Mouse (Mus musculus): ENCODE results near the gene Psmb7.

Psmb7 gene

DNA sequence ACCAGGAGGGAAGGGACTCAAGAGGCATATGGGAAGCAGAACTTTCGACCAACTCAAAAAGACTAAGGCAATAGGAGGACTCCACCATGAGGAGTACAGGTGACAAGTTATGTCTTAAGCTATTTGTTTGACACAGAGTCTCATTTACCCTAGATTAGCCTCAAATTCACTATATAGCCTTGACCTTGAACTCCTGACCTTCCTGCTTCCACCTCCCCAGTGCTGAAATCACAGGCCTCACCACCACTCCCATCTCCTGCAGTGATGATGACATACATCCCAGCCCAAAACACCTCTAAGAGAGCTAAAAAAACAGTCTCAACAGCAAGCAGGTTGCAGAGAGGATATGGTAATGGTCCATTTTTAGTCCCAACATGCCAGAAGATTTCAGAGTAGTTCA lies 2.1 kb downstream of the Psmb7 start:
- DNase-seq (ENCODE audit: extremely low spot score, low spot score): no peak

DNA sequence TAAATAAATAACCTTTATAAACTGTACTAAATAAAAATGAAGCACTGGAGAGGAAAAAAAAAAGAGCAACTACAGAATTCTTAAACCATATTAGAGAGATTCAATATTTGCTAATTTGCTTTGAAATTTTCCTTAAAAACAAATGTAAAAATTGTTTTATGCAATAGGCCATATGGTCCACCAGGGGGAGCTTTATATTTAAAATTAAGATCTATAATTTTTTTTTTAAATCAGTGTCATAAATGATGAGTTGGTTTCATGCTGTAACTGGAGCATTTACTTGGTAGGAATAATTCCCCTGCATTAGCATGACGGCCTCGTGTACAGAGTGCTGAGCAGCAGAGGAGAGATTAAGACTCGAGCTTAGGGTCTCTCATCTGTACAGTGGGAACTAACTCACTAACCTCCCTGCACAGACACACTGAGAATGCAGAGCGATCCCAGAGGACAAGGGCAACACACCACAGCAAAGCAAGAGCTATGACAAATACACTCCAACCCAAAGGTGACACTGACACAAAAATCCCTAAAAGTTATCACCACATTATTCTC lies 6.1 kb downstream of the Psmb7 start:
- DNase-seq (ENCODE audit: extremely low spot score, low spot score): no peak

DNA sequence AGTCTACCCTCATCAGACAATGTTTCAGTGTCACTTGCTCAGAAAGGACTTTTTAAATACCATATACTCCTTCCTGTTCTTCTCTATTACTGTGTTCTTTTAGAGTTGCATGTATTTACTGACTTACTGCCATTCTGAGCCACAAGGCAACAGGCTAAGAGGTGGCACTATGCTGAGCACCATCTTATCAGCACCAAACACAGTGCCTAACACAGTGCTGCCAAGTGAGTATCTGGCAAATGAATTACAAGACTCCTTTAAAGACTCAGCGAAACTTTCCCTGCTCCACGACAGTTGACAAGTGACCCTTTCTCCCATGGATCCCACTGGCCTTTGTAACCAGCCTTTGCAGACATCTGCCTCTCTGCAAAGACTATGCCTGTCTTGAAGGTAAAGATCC lies 13.3 kb downstream of the Psmb7 start:
- no peak for DNase-seq (ENCODE audit: extremely low spot score, low spot score)

DNA sequence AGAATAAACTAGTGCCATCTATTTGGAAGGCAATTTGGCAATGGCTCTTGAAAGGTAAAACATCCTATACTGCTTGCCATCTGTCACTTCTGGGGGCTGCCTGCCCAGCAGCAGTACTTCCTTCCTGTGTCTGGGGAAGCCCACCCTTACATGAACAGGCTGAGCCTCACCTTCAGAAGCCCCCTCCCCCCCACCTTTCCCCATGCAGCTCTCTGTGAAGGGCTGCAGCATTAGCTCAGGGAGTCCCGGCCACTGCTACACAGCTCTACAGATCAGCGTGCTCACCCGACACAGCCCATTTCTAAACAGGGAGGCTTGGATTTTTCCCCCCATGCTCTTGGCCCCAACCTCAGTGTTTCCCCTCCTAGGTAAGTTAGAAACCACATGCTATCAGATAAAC lies 14.4 kb downstream of the Psmb7 start:
- no peak for DNase-seq (ENCODE audit: extremely low spot score, low spot score)

DNA sequence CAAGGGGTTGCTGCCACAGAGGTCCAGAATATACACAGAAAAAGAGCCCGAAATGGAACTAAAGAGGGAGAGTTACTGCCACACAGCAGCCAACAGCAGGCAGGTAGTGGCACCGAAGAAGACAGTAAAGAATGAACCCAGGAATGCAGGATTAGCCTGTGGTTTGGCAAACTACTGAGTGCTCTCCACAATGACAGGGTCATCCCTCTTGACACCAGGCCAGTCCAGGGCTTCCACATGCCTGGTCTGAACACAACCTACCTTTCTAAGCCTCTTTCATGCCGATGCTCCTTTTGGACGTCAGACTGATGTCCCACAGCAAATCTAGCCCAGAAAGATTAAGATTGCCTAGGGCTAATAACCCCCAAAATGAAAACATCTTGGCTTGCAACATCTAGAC lies 15.1 kb downstream of the Psmb7 start:
- no peak for DNase-seq (ENCODE audit: extremely low spot score, low spot score)

DNA sequence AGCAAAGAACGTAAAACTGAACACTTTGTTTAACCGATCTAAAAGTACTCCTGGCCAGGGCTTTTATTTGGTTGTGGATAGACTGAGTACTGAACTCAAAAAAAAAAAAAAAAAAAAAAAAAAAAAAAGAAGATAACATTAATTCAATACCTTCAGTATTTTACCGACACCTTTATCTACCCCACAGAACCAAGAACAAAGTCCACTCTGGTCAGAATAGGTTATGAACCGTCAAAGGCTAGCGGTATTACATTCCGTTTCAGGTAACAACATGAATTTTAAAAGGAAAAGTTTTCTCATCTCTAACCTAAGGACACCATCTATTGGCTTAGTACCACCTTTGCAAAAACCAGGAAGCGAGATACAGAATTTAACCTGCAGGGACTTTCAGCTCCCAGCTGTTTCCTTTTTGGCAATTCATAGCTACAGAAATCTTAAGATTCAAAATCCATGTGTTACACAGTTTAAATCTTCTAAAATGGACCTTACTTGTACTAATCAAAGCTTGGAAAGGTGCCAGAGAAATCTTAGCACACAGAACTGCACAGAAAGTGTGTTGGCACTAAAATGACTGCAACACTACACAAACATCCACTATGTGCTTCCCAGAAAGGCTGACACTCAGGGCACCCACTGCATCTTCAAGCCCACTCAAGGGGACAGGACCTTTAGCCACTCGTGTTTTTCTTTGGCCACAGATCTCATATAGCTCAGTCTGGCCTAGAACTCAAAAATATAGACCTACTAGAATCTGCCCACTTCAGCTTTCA lies 19.9 kb downstream of the Psmb7 start:
- DNase-seq (ENCODE audit: extremely low spot score, low spot score): no peak

DNA sequence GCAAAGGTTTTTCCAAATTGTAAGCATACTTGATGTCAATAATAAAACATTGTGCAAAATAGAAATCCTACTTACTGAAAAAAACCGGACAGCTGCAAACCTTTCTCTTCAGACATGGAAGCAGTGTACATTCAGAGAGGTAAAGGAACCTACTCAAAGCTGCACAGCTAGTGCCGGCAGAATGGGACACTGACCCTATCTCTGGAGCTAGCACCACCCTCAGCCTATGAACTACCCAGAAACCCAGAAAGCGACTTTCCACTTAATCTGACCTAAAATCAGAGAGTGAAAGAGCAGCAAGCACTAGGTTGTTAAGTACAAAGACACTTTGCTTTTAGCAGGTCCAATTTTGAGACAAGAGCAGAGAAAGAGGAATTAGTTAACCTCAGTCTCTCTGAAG lies 20.5 kb downstream of the Psmb7 start:
- no peak for DNase-seq (ENCODE audit: extremely low spot score, low spot score)

DNA sequence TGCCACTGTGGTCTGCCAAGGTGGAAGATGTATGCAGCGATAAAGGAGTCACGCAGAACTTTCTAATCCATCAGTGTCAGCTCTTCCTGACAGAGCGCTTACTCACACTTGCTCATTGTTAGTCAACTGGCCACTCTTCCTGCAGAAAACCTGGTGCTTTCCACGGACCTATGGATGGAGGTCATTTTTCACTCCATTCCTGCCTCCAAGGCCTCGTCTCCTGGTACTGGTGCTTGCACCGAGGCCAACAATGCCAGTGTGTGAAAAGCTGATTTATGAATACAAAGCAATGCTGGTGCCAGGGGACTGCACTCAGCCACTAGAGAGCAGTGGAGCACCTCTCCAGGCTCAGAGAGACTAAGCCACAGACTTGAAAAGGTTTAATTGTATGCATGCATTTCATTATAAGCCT lies 22.3 kb downstream of the Psmb7 start:
- peak; percentile 15 for DNase-seq (ENCODE audit: extremely low spot score, low spot score)

DNA sequence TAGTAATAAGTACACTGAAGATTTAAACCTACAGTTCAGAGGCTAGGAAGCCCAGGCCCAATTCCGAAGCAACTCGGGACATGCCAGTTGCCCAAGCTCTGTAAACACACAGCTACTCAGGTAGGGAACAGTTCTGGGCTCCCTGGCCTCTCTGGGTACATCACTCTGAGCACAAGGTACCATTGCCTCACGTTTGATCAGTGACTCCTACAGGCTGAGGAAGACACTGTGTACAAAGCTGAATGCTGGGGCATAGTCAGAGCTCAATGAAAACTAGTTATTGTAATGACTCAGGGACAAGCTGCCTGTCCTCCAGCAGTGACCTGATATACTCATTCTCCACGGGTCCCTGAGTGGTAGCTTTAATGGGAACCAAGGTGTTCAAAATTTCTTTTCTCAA lies 22.8 kb downstream of the Psmb7 start:
- no peak for DNase-seq (ENCODE audit: extremely low spot score, low spot score)

DNA sequence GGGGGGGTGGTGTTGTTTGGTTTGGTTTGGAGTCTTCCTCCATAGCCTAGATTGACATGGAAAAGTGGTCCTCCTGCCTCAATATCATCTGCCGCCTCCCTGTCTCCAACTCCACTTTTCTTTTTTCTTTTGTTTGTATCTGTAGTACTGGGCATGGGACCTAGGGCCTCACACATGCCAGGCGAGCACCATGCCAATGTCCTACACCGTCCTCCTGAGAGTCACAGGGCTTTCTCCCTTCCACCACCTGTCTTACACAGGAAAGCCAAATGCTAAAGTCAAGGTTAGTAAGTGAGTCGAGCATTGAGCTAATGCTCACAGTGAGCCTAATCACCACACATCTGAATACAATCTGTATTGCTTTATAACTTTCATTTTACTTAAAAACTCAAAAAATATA lies 24.1 kb downstream of the Psmb7 start:
- no peak for DNase-seq (ENCODE audit: extremely low spot score, low spot score)

DNA sequence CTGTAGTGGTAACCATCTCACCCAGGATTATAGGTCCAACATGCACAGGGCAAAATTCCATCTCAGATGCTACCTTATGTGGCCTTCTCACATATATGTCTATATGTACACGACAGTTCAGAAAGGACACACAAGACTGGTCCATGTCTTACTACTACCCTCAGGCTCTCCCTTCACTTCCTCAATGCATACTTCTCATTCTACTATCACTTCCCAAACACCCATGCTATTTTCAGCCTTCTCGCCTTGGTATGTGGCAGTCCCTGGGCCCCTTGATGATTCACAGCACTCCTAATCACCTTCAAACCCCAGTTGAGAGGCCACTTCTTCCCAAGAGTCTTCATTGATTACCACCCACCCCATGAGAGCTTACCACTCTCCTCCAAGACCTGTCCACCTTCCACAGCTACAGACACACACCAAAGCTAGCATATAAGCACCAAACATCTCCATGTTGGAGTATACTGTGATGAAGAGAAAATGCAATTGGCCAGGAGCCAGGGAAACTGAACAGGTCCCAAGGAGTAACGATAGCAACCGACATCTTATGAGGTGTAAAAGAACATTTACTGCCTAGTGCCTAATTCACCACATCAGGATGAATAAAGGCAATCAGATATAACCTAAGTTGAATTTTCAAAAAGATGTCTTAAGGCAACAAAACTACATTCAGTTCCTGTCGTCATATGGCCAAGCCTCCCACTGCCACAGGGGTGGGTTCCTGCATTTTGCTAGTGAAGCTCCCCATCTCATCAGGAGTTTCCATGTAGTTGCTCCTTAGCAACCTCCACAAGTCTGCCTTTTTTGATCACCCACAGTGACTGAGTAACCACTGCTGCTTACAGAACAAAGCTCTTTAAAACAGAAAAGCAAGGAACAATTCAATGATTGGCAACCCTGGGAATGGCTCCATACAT lies 26.7 kb downstream of the Psmb7 start:
- no peak for DNase-seq (ENCODE audit: extremely low spot score, low spot score)

DNA sequence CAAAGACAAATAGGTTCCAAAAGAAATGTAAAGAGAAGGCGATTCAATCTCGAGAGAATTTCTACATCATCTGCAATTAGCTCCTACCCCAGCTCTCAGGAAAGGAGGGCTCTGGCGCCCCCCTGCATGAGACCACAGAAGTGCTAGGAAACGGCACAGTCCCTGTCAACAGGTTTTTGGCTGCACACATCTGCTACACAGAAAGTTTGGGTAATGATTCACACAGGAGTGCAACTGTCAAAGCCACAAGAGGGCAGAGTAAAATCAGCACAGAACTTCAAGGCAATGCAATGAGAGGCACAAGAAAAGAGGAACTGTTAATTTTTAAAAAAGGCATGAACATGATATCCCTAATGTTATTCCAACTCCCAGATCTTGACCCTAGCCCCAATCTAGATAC lies 27.8 kb downstream of the Psmb7 start:
- no peak for DNase-seq (ENCODE audit: extremely low spot score, low spot score)

DNA sequence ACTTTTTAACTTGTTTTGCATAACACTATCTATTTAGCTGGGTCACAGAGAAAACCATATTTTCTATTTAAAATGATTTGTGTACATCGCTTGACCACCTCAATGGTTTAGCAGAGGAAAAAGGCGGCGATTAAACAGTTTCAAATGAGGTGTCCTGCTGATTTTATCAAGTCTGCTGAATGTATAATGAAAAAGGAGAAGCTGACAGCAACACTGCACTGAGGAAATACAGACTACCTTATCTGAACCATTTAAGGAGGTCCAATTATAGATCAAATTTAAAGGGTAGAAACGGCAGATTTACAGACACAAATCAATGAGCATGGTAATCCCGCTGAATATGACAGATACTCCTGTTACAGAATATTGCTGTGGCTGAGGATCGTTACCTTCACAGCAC lies 29.4 kb downstream of the Psmb7 start:
- no peak for DNase-seq (ENCODE audit: extremely low spot score, low spot score)

DNA sequence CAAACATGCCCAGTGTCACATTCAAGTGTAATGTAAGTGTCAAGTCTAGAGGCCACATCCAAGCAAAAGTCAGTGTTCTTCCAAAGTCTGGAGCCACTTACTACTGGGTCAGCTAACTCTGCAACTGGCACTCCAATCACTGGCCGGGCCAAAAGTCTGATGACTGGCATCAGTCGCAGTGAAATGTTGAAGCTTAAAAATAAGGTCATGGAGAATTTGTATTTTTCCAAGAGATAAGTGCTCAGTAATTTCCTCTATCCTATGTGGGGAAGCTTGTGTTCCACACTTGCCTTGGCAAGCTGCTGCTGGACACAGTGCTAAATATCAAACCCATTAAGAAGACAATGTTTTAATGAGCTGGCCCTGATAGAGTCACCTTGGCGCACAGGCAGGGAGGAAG lies 30.3 kb downstream of the Psmb7 start:
- no peak for DNase-seq (ENCODE audit: extremely low spot score, low spot score)

DNA sequence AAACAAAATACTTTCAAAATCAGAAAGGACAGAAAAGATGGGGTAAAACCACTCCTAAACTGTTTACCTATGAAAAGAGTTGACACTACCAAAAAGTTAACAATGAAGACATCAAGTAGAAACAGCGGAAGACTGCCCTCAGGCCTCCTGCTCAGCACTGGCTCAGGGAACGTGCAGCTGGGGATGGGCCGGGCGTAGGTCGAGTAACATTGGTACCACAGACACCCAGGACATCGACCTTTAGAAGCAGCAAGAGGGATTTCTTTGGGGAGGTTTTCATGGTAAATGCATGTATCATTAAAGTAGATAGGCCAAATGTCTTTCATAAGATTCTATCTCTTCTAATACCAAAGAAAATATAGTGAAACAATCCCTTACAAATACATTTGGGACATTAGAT lies 31.3 kb downstream of the Psmb7 start:
- no peak for DNase-seq (ENCODE audit: extremely low spot score, low spot score)

DNA sequence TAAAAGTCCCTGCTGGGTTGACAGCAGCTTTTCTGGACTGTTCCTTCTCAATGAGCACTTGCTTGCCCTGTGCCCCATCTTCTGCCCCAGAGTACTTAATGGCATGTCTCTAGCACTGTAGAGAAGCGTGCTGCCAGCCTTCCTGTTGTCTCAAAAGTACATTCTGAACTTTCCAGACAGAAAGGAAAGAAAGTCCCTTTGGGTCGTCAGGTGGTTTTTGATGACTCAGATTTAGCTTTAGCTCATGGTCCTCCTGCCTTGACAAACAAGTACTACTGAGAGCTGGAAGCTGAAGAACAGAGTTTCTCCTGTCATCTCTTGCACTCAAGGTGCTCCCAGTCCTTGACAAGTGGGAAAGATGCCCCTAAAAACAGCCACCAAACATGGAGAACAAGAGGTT lies 33.7 kb downstream of the Psmb7 start:
- no peak for DNase-seq (ENCODE audit: extremely low spot score, low spot score)

DNA sequence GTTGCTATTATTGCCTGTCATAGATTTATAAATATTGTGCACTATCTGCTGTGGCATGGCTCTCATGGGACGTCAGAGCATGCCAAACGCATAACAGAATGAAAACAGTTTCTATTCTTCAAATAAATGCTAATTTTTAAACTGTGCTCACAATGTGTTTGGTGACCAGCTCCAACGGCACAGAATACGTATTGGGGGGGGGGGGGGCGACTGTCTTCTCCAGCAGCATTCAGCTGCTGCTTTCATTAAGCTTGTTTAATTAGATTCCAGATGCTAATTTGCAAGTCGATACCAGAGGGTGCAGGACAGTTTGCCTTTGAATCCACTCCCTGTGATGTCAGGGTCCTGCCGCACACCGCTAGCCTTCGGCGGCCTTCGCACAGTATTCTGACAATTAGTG lies 34.6 kb downstream of the Psmb7 start:
- no peak for DNase-seq (ENCODE audit: extremely low spot score, low spot score)

DNA sequence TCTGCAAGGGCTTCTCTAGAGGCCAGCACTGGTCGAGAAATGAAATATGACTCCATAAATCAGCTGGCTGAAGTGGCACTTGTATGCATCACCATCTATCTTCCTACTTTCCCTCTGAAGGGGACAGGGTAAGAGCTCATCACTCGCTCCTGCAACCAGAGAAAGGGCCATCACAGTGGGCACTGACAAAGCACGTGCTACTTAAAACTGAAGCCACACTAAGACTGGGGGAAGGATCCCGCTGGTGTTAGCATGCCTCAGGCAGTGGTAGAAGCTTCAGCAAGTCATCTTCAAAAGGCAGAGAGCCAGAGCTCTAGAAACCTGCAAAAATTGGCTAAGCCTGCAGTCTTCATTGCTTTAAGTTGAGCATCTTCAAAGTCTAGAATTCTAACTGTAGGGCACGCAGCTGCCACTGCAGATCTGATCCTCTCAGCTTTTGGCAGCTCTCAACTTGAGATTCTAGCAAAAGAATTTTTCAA lies 35.0 kb downstream of the Psmb7 start:
- DNase-seq (ENCODE audit: extremely low spot score, low spot score): no peak

DNA sequence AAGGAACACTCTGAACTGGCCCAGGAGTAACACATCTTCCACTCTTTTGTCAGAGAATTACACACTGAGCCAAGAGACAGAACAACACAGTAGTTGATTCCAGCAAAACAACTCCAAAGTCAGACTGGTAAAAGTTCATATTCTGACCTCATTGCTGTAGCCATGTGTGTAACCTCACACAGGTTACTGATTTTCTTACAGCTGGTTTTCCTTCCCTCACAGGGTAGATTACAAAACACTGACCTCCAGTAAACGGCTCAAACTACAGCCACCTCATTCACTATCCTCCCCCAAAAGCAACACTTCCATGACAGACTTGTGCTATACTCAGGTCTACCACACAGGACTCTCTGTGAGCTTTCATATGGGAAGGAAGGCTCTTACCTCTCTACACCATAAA lies 36.2 kb downstream of the Psmb7 start:
- DNase-seq (ENCODE audit: extremely low spot score, low spot score): no peak

DNA sequence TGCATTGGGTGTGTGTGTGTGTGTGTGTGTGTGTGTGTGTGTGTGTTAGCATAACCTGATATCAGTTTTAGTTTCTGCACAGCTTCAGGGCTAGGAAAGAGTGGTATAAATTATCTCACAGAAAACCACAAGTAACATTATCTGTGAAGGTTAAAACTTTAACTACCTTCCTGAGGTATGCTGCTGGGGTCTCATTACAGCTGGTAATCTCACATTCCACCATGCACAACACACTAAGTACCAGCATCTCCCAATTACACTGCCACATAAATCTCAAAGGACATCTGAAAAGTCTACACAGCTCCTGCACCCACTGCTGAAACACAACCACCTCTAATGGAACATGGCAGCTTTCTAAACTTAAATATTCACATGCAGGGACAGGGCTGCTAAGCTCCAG lies 43.0 kb downstream of the Psmb7 start:
- no peak for DNase-seq (ENCODE audit: extremely low spot score, low spot score)

DNA sequence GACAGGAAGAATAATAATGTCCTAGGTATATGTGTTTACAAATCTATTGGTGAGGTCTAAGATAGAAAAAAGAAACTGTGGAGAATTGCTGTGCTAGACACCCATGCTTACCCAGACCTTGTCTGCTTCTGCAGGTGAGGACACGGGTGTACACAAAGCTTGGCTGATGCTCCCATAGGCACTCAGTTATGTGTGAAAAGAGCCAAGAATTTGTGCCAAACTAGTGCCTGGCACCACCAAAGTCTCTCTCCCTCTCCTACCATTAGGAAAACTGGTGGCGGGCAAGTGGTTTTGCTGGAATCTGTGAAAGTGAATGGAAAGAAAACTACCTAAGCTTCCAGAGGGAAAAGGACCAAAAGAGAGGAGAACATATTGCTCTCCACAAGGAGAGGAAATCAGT lies 45.5 kb downstream of the Psmb7 start:
- no peak for DNase-seq (ENCODE audit: extremely low spot score, low spot score)

DNA sequence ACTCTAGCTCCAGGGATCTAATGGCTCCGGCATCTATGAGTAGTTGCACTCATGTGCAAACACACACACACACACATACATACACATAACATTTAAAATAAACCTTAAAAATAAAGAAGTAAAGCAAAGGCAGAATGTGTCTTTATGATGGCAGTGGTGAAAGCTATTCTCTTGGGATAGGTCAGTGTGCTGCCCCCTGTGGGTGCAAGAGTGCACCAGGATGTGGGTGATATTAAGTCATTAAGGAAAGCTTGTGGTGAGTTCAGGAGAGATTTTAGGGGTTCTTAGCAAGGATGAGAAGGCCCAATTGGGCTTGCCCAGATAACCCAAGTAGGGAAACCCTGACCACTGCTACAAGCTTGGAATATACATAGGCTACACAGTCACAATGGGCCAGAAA lies 46.0 kb downstream of the Psmb7 start:
- no peak for DNase-seq (ENCODE audit: extremely low spot score, low spot score)

Data from neural tube, embryonic 10.5 days (tissue).